Mouse (Mus musculus) liver, embryonic 11.5 days (tissue): ENCODE measurements around the gene Gm12184. TPM values are rescaled to one million over a fixed set of nuclear protein-coding genes. Genes with fewer than 3 reads are reported as not detected.
"Not testable (repeated sequence)": the region's sequence is repeated elsewhere in the genome, so short reads cannot be mapped to it uniquely, and the experiment has no call there.

ENCODE experiments used
- ATAC-seq: fragments of 200-750 bp; cut with Nextera tagmentation; replicated peaks from 2 replicates; pipeline ENCODE4 v1.8.0; 2017; ENCODE audit warnings: moderate number of reproducible peaks, mild to moderate bottlenecking, moderate TSS enrichment, moderate library complexity; ENCODE audit not compliant: low FRiP score
- DNase-seq: peaks from one replicate; pipeline ENCODE4 v3.0.0-alpha.2; 2017; ENCODE audit warnings: low spot score
- H3K27ac ChIP-seq: fragments of 300-500 bp; sonication (generic); 2 replicates; pipeline ENCODE4 v1.5.1; 2014; ENCODE audit warnings: mild to moderate bottlenecking, low read depth, low read length, control low read depth
- H3K27me3 ChIP-seq: fragments of 300-500 bp; sonication (generic); replicated peaks from 2 replicates; pipeline ENCODE4 v1.6.1; 2014; ENCODE audit warnings: low read length, mixed read lengths; ENCODE audit not compliant: control insufficient read depth, insufficient read depth
- H3K36me3 ChIP-seq: fragments of 300-500 bp; sonication (generic); 2 replicates; pipeline ENCODE4 v1.6.1; 2014; ENCODE audit warnings: mild to moderate bottlenecking, low read length, moderate library complexity, mixed read lengths; ENCODE audit not compliant: control insufficient read depth, insufficient read depth
- H3K4me1 ChIP-seq: fragments of 300-500 bp; sonication (generic); replicated peaks from 2 replicates; pipeline ENCODE4 v1.6.1; 2014; ENCODE audit warnings: low read length, mixed read lengths; ENCODE audit not compliant: control insufficient read depth, insufficient read depth
- H3K4me2 ChIP-seq: fragments of 300-500 bp; sonication (generic); 2 replicates; pipeline ENCODE4 v1.6.1; 2014; ENCODE audit warnings: mild to moderate bottlenecking, control low read depth, moderate library complexity
- H3K4me3 ChIP-seq: fragments of 300-500 bp; sonication (generic); 2 replicates; pipeline ENCODE4 v1.5.1; 2014; ENCODE audit warnings: low read depth, low read length, control low read depth
- H3K9ac ChIP-seq: fragments of 300-500 bp; sonication (generic); 2 replicates; pipeline ENCODE4 v1.6.1; 2014; ENCODE audit warnings: low read depth, low read length, control low read depth
- H3K9me3 ChIP-seq: fragments of 300-500 bp; sonication (generic); 2 replicates; pipeline ENCODE4 v1.6.1; 2016; ENCODE audit warnings: low read length, inconsistent platforms, mixed read lengths; ENCODE audit not compliant: control insufficient read depth
- WGBS: fragments of 180-500 bp; shearing (Covaris S2); extraction: QIAGEN DNeasy Blood & Tissue Kit; methylation state at CpG from one replicate; pipeline ENCODE4 v1.1.7; 2014; 5-methylcytosine and 5-hydroxymethylcytosine counted together
- polyA plus RNA-seq: library from polyadenylated mRNA; unstranded; fragments of >200 nt; fragmentation: Nextera tagmentation; extraction: Ambion mirVana; gene quantifications from 2 replicates; pipeline ENCODE4 v1.2.1, GENCODE M21; 2014

Gene Gm12184
- 6.2 and 7.6 TPM in 2 replicates for polyA plus RNA-seq

GRCm38 (mm10) chr11:48825979-48826751, at the start of gene Gm12184, which contains the start of gene Trim7:
TSS of gene Gm12184 (minus strand) at chr11:48826655.
TSS of gene Trim7 (plus strand) at chr11:48826140.
- H3K27ac ChIP-seq, H3K9me3 ChIP-seq, H3K27me3 ChIP-seq, H3K36me3 ChIP-seq, DNase-seq, H3K4me1 ChIP-seq: not testable (repeated sequence)
- 0% methylated on average over 46 of the region's 92 CpGs for WGBS
- Histone ChIP-seq H3K9ac (0 out of 2 replicates have a peak within 1 kb of the TSS, but pooled peaks have one; percentile 5), H3K4me2 (peak within 1 kb of the TSS; percentile 85), H3K4me3 (peak within 1 kb of the TSS; percentile 44)
- ATAC-seq = peak; percentile 64

GRCm38 (mm10) chr11:48875343-48875837, 48.9 kb upstream of the Gm12184 start:
- H3K9me3 ChIP-seq, ATAC-seq, H3K4me2 ChIP-seq, H3K27ac ChIP-seq, H3K36me3 ChIP-seq, DNase-seq, H3K4me3 ChIP-seq, H3K9ac ChIP-seq, H3K27me3 ChIP-seq: not testable (repeated sequence)
- WGBS = 71% methylated on average over 1 of the region's 1 CpGs
- H3K4me1 ChIP-seq = peaks cover 32% of the 10 kb centered on the region

- Histone ChIP-seq H3K9ac (no peak overlapping the region), H3K4me2 (peak overlapping the region; percentile 88; the same call in 1 of the 2 replicates), H3K27ac (peak overlapping the region; percentile 86; the same call in 1 of the 2 replicates), H3K9me3 (no peaks in the 10 kb centered on the region), H3K27me3 (no peaks in the 10 kb centered on the region), H3K4me1 (peaks cover 37% of the 10 kb centered on the region), H3K4me3 (no peak overlapping the region), H3K36me3 (no peaks in the 10 kb centered on the region)
- 2% methylated on average over 4 of the region's 4 CpGs for WGBS
- DNase-seq = no peak
- ATAC-seq = 0 out of 2 replicates have a peak, but pooled peaks have one; percentile 13
These were observed 48.0 kb upstream of the Gm12184 start for GRCm38 (mm10) chr11:48874465-48874864.

- Histone ChIP-seq H3K27me3 (no peaks in the 10 kb centered on the region), H3K27ac (peak overlapping the region; percentile 86), H3K9ac (peak overlapping the region; percentile 82; the same call in 1 of the 2 replicates), H3K4me3 (no peak overlapping the region), H3K36me3 (no peaks in the 10 kb centered on the region), H3K4me2 (peak overlapping the region; percentile 88), H3K4me1 (peaks cover 44% of the 10 kb centered on the region), H3K9me3 (no peaks in the 10 kb centered on the region)
- 31% methylated on average over 10 of the region's 10 CpGs for WGBS
- DNase-seq (no peak), ATAC-seq (peak; percentile 84)
These were observed 47.3 kb upstream of the Gm12184 start for GRCm38 (mm10) chr11:48873591-48874290.

GRCm38 (mm10) chr11:48872695-48873300, 46.3 kb upstream of the Gm12184 start:
- WGBS = 60% methylated on average over 7 of the region's 7 CpGs
- DNase-seq = no peak
- Histone ChIP-seq H3K4me3 (peak overlapping the region; percentile 58; the same call in 1 of the 2 replicates), H3K27ac (peak overlapping the region; percentile 86), H3K36me3 (no peaks in the 10 kb centered on the region), H3K27me3 (no peaks in the 10 kb centered on the region), H3K9me3 (no peaks in the 10 kb centered on the region), H3K4me2 (peak overlapping the region; percentile 88), H3K4me1 (peaks cover 47% of the 10 kb centered on the region), H3K9ac (peak overlapping the region; percentile 82)
- ATAC-seq = peak; percentile 6; the same call in 1 of the 2 replicates

- ATAC-seq (no peak), DNase-seq (no peak)
- H3K4me3 ChIP-seq = peak overlapping the region; percentile 58
- peaks cover 47% of the 10 kb centered on the region for H3K4me1 ChIP-seq
- WGBS = 8% methylated on average over 17 of the region's 17 CpGs
- H3K27me3 ChIP-seq = no peaks in the 10 kb centered on the region
- H3K36me3 ChIP-seq = no peaks in the 10 kb centered on the region
- peak overlapping the region; percentile 82 for H3K9ac ChIP-seq
- H3K4me2 ChIP-seq = peak overlapping the region; percentile 88
- H3K27ac ChIP-seq = peak overlapping the region; percentile 86
- no peaks in the 10 kb centered on the region for H3K9me3 ChIP-seq
These were observed 45.5 kb upstream of the Gm12184 start for GRCm38 (mm10) chr11:48871817-48872541.

- WGBS = 1% methylated on average over 19 of the region's 19 CpGs
- H3K9ac ChIP-seq = peak within 1 kb of the TSS; percentile 82
- DNase-seq (peak; percentile 76), ATAC-seq (peak; percentile 35)
- H3K27me3 ChIP-seq = no peaks in the 10 kb centered on the region
- peak within 1 kb of the TSS; percentile 88 for H3K4me2 ChIP-seq
- peak within 1 kb of the TSS; percentile 86 for H3K27ac ChIP-seq
- H3K4me3 ChIP-seq = peak within 1 kb of the TSS; percentile 58
- H3K9me3 ChIP-seq = no peaks in the 10 kb centered on the region
- peaks cover 2% of the 10 kb centered on the region; the same call in 1 of the 2 replicates for H3K36me3 ChIP-seq
- H3K4me1 ChIP-seq = peaks cover 47% of the 10 kb centered on the region
These were observed 44.8 kb upstream of the Gm12184 start, which contains the start of gene Irgm1 for GRCm38 (mm10) chr11:48871201-48871772. TSS of gene Irgm1 (minus strand) at chr11:48871683.
